Mouse (Mus musculus) urinary bladder, postnatal 36 days (tissue): ENCODE measurements around the gene Tas2r107.
"Not testable (repeated sequence)": the region's sequence is repeated elsewhere in the genome, so short reads cannot be mapped to it uniquely, and the experiment has no call there.

Source experiments
- DNase-seq, 2 experiments: peaks; one replicate each; pipeline ENCODE4 v3.0.0; 2022; ENCODE audit warnings: low spot score in 2 of 2, mixed read lengths in 1 of 2

Tas2r107 gene

DNA sequence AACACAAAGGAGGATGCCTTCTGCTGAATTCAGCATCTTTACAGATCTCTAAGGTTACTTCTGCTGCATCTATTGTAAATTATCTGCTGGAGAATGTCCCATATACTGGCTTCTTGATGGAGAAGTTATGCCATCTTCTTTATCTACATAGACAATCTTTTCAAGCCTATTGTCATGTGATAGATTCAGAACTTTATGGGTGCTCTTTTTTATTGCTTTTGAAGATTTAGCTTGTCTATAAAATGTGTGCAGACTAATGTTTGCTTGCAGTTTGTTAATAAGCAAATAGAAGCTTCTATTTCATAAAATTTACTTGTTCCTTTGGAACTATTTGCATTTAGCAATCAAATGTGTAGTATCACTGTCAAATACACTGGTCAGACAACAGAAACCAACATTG, at the start of gene Tas2r107:
Gene Tas2r107, minus strand, starts transcription at position 101 of the 400 bp plus-strand sequence.
- no peak for DNase-seq

DNA sequence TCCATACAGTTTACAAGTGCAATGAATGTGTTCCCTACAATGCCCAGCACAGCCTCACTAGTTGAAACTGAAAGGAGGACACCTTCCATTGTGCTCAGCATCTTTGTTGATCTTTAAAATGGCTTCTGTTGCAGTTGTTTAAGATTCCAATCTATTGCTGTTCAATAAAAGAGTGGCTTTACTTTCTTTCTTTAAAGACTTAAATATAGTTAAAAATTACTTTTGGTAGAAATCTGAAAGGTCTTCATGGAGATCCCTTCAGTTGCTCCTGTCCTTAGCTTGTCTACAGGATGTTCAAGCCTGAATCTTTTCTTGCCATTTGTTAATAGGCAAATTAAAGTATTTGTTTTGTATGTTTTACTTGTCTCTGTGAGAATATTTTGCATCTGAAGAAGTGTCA, 30.0 kb upstream of the Tas2r107 start, which contains the start of gene Tas2r114:
Gene Tas2r114, minus strand, starts transcription at position 101 of the 400 bp plus-strand sequence.
- no peak for DNase-seq

DNA sequence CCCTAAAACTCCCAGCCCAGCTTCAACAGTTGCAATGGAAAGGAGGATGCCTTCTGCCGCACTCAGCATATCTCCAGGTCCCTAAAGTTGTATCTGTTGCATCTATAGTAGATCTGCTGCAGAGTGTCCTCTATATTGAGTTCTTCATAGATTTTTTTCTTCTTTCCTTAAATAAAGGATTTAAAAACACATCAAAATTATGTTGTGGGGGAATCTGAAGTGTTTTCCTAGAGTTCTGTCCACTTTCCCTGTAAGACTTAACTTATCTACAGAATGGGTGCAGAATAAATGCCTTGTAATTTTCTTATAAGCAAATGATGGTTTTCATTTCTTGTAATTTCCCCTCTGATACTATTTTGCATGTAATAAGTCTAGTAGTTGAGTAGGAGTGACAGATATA, 27.4 kb upstream of the Tas2r107 start, which contains the start of gene Tas2r105:
Gene Tas2r105, minus strand, starts transcription at position 101 of the 400 bp plus-strand sequence.
- no peak for DNase-seq

DNA sequence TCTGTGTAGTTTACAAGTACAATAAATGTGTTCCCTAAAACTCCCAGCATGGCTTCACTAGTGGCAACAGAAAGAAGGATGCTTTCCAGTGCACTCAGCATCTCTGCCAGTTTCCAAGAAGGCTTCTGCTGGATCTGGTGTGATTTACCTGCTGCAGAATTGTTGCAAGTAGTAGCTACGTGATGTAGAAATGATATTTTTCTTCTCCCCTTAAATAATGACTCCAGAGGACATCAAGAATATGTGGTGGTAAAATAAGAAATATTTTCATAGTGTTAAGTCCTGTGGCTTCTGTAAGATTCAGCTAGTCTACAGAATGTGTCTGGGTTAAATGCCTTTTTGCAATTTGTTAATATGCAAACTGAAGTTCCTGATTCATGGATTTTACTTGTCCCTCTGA, 25.7 kb upstream of the Tas2r107 start, which contains the start of gene Tas2r104:
Gene Tas2r104, minus strand, starts transcription at position 101 of the 400 bp plus-strand sequence.
- no peak for DNase-seq

DNA sequence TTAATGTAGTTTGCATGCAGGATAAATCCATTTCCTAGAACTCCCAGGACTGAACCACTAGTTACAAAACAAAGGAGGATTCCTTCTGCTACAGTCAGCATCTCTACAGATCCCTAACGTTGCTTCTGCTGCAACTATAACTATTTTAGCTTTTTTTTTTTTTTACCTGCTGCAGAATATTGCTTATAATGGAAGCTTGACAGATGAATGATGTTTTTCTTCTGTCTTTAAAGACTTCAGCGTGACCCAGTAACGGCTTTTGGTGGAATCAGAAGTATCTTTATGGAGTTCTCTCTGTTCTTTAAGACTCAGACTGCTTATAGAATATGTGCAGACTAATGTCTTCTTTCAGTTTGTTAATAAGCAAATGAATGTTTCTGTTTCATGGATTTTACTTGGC, 18.8 kb upstream of the Tas2r107 start, which contains the start of gene Tas2r106:
Gene Tas2r106, minus strand, starts transcription at position 101 of the 400 bp plus-strand sequence.
- DNase-seq = no peak

DNA sequence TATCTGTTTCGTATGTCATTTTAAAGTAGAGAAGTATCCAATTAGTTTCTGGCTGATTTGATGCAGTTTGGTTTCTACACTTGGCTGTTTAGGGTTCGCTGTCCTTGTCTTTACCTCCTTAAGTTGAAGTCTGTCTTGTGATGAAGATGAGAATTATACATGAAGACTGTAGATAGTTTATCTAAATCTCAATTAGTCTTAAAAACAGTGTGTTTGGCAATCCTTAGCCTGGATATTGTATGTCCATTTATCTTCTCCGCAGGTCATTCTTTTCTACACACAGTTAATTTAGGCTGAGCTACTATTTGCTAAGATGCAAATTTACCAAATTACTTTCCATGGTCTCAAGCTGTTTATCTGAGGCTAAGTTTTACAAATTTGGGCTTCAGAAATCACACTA, 29.1 kb downstream of the Tas2r107 start, which contains the start of gene Tas2r130:
Gene Tas2r130, minus strand, starts transcription at position 101 of the 400 bp plus-strand sequence.
- DNase-seq = no peak

DNA sequence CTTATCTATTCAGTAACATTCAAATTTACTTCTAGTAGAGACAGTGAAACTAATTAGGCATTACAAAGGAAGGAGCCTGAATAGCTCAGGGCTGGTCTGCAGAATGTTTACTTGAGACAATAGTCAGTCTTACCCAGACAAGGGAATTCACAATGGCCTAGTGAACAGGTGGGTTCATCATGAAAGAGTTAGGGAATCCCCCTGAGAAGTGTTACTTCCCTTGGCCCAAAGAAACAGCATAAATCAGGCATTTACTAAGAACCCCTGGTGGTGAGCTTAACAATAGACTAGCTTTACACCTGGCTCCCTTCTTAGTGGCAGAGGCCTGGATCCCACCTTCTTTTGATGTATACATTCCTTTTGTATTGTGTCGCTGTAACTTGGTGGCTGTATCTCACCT, 50.0 kb downstream of the Tas2r107 start:
- DNase-seq = not testable (repeated sequence)
